Mouse (Mus musculus): ENCODE results near the gene Fmnl2.

GRCm38 (mm10) chr2:53056556-53056955, 198.9 kb downstream of the Fmnl2 start:
- TF ChIP-seq E2F4 (IDR thresholded peaks at IDR 0.05; ENCODE audit: insufficient read depth) (no peak), USF1 (IDR thresholded peaks at IDR 0.05; ENCODE audit: low read depth) (no peak), POLR2A (IDR thresholded peaks at IDR 0.05; ENCODE audit: insufficient read length, low read depth) (no peak), MAX (IDR thresholded peaks at IDR 0.05; ENCODE audit: low read depth) (no peak)

All from myocyte (in vitro differentiated cells).